Mouse (Mus musculus) hindbrain, embryonic 11.5 days (tissue): ENCODE results near the gene Iscu. TPM values are rescaled to one million over a fixed set of nuclear protein-coding genes. Genes with fewer than 3 reads are reported as not detected.
"Not testable (repeated sequence)": the region's sequence is repeated elsewhere in the genome, so short reads cannot be mapped to it uniquely, and the experiment has no call there.

ENCODE experiments used
- ATAC-seq: fragments of 200-750 bp; cut with Nextera tagmentation; 2 replicates; pipeline ENCODE4 v1.8.0; 2017; ENCODE audit warnings: mild to moderate bottlenecking, moderate TSS enrichment, moderate library complexity; ENCODE audit not compliant: low FRiP score
- DNase-seq: peaks from one replicate; pipeline ENCODE4 v3.0.0-alpha.2; 2015; ENCODE audit warnings: low spot score
- H3K27ac ChIP-seq: fragments of 300-500 bp; sonication (generic); 2 replicates; pipeline ENCODE4 v1.5.1; 2014; ENCODE audit warnings: mild to moderate bottlenecking, low read depth, low read length
- H3K27me3 ChIP-seq: fragments of 300-500 bp; sonication (generic); 2 replicates; pipeline ENCODE4 v1.6.1; 2014; ENCODE audit warnings: mild to moderate bottlenecking, low read length, moderate library complexity, mixed read lengths; ENCODE audit not compliant: control insufficient read depth, insufficient read depth
- H3K36me3 ChIP-seq: fragments of 300-500 bp; sonication (generic); 2 replicates; pipeline ENCODE4 v1.6.1; 2014; ENCODE audit warnings: mild to moderate bottlenecking, low read length, moderate library complexity, mixed read lengths; ENCODE audit not compliant: control insufficient read depth, insufficient read depth
- H3K4me1 ChIP-seq: fragments of 300-500 bp; sonication (generic); replicated peaks from 2 replicates; pipeline ENCODE4 v1.6.1; 2014; ENCODE audit warnings: low read length, mixed read lengths; ENCODE audit not compliant: control insufficient read depth, insufficient read depth
- H3K4me2 ChIP-seq: fragments of 300-500 bp; sonication (generic); replicated peaks from 2 replicates; pipeline ENCODE4 v1.6.1; 2014; ENCODE audit warnings: mild to moderate bottlenecking, low read depth, low read length
- H3K4me3 ChIP-seq: fragments of 300-500 bp; sonication (generic); 2 replicates; pipeline ENCODE4 v1.5.1; 2014; ENCODE audit warnings: low read depth, low read length
- H3K9ac ChIP-seq: fragments of 300-500 bp; sonication (generic); 2 replicates; pipeline ENCODE4 v1.6.1; 2014; ENCODE audit warnings: low read depth, low read length
- H3K9me3 ChIP-seq: fragments of 300-500 bp; sonication (generic); 2 replicates; pipeline ENCODE4 v1.6.1; 2016; ENCODE audit warnings: low read length; ENCODE audit not compliant: control insufficient read depth
- WGBS: fragments of 180-500 bp; shearing (Covaris S2); extraction: QIAGEN DNeasy Blood & Tissue Kit; methylation state at CpG from one replicate; pipeline ENCODE4 v1.1.7; 2014; 5-methylcytosine and 5-hydroxymethylcytosine counted together
- polyA plus RNA-seq: library from polyadenylated mRNA; unstranded; fragments of >200 nt; fragmentation: Nextera tagmentation; extraction: Ambion mirVana; gene quantifications from 2 replicates; pipeline ENCODE4 v1.2.1, GENCODE M21; 2014

Iscu gene
- polyA plus RNA-seq, 1 experiment from 2014 or later = 108 TPM

DNA sequence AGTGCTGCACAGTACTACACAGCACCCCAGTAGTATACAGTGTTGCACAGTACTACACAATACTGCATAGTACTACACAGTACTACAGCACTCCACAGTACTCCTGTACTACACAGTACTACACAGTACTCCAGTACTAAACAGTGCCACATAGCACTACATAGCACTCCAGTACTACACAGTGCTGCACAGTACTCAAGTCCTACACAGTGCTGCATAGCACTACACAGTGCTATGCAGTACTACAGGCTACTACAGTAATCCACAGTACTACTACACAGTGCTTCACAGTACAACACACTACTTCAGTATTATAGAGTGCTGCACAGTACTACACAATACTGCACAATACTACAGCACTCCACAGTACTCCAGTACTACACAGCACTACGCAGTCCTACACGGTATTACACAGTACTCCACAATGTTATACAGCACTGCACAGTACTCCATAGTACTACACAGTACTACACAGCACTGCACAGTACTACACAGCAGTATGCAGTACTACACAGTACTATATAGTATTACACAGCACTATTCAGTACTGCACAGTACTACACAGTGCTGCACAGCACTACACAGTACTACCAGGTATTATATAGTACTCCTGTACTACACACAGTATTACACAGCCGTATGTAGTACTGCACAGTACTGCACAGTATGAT is 7.7 kb downstream of the Iscu start:
- Histone ChIP-seq H3K4me3 (no peak overlapping the region), H3K27me3 (no peaks in the 10 kb centered on the region), H3K4me2 (no peak overlapping the region), H3K9me3 (no peaks in the 10 kb centered on the region), H3K4me1 (no peaks in the 10 kb centered on the region), H3K36me3 (peaks cover 4% of the 10 kb centered on the region), H3K27ac (no peak overlapping the region), H3K9ac (no peak overlapping the region)
- WGBS = 94% methylated on average over 3 of the region's 3 CpGs
- DNase-seq (no peak), ATAC-seq (no peak)

DNA sequence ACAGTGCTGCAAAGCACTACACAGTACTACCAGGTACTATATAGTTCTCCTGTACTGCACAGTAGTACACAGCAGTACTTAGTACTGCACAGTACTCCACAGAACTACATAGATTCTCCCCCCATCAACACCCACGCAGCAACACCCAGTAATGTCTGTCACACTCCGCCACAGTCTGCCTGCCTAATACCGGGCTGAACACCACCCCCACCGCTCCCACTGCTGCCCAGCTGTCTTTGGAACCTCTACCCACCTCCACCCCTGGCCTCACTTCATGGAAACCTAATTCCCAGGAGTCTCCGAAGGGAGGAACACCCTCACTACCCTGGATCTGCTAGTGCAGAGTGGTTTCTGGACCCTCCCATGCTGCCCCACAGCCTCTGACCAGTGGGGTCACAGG is 8.2 kb downstream of the Iscu start:
- H3K9me3 ChIP-seq = no peaks in the 10 kb centered on the region
- no peak for DNase-seq
- WGBS = 87% methylated on average over 5 of the region's 5 CpGs
- H3K4me3 ChIP-seq = no peak overlapping the region
- H3K4me2 ChIP-seq = no peak overlapping the region
- no peak for ATAC-seq
- no peaks in the 10 kb centered on the region for H3K27me3 ChIP-seq
- no peak overlapping the region for H3K27ac ChIP-seq
- H3K4me1 ChIP-seq = no peaks in the 10 kb centered on the region
- H3K36me3 ChIP-seq = peaks cover 4% of the 10 kb centered on the region
- no peak overlapping the region for H3K9ac ChIP-seq

DNA sequence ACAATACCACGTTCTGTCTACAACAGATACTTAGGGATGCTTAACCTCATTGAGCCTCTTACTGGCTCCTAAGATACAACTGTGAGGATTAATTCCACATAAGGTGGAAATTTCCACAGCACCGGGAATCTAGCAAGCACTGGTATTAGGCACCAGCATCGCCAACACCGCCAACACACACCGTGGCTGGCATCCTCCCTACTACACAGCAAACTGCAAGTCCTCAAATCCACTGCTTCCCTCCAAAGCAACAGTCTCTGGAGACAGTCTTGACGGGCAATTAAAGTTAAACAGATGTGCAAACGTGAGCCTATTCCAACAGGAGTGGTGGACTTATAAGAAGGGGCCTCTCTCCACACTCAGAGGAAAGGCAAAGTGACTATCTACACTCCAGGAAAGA is 8.7 kb downstream of the Iscu start:
- peaks cover 4% of the 10 kb centered on the region for H3K36me3 ChIP-seq
- H3K4me1 ChIP-seq = no peaks in the 10 kb centered on the region
- no peaks in the 10 kb centered on the region for H3K27me3 ChIP-seq
- H3K4me2 ChIP-seq = no peak overlapping the region
- ATAC-seq (no peak), DNase-seq (no peak)
- 79% methylated on average over 7 of the region's 7 CpGs for WGBS
- H3K9me3 ChIP-seq = no peaks in the 10 kb centered on the region
- no peak overlapping the region for H3K9ac ChIP-seq
- no peak overlapping the region for H3K4me3 ChIP-seq
- no peak overlapping the region for H3K27ac ChIP-seq

DNA sequence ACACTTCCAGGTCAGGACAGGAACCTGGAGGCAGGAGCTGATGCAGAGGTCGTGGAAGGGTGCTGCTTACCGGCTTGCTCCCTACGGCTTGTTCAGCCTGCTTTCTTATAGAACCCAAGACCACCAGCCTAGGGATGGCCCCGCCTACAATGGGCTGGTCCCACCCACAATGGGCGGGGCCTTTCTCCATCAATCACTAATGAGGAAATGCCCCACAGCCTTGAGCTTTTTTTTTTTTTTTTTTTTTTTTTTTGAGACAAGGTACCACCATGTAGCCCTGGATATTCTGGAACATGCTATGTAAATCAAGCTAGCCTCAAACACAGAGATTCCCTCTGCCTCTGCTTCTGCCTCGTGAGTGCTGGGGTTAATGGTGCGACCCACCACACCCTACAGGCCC is 9.3 kb downstream of the Iscu start:
- no peaks in the 10 kb centered on the region for H3K9me3 ChIP-seq
- H3K4me3 ChIP-seq = no peak overlapping the region
- no peak overlapping the region for H3K27ac ChIP-seq
- 0 out of 2 replicates have a peak, but pooled peaks cover under 1% of the 10 kb centered on the region for H3K36me3 ChIP-seq
- H3K4me2 ChIP-seq = no peak overlapping the region
- H3K9ac ChIP-seq = no peak overlapping the region
- DNase-seq = no peak
- ATAC-seq = no peak
- no peaks in the 10 kb centered on the region for H3K4me1 ChIP-seq
- no peaks in the 10 kb centered on the region for H3K27me3 ChIP-seq
- 78% methylated on average over 7 of the region's 7 CpGs for WGBS

DNA sequence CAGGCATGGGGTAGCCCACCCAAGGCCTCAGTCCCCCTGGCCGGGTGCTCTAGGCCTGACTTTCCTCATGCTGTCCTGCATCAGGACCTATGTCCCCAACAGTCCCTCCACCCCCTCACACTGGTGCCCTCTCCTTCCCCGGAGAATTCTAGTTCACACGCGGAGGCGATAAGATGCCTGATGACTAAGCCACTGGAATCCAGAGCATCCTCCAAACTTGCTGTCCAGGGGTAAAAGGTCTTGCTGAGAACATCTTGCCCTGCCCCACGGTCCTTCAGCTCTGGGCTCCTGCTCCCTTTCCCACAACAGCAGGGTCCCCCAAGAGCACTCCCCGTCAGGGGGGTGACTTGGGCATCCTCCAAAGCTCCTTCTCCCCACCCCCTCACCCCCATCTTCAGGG is 10.1 kb downstream of the Iscu start:
- ATAC-seq (no peak), DNase-seq (no peak)
- Histone ChIP-seq H3K9ac (no peak overlapping the region), H3K9me3 (no peaks in the 10 kb centered on the region), H3K36me3 (no peaks in the 10 kb centered on the region), H3K4me1 (no peaks in the 10 kb centered on the region), H3K27ac (no peak overlapping the region), H3K4me2 (no peak overlapping the region), H3K27me3 (no peaks in the 10 kb centered on the region), H3K4me3 (no peak overlapping the region)
- 91% methylated on average over 7 of the region's 7 CpGs for WGBS

DNA sequence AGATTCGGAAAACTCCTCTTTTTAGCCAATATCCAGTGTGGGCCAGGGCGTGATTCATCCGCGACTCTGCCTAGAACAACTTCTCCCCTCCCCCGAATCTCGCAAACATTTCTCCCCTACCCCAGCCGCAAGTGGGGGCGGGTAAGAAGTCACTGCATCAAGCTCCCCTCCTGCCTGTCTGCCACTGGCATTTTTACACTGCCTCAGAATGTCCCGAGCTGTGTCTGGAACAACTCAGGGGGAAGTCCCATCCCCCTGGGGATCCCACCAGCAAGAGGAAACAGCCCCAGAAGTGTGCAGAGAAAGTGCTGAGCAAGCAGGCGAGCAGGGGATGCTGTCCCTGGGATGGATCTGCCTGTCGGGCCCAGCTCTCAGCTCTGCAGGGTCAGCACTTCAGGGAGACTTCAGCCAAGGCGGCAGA is 11.0 kb downstream of the Iscu start:
- no peak overlapping the region for H3K9ac ChIP-seq
- DNase-seq (peak; percentile 16), ATAC-seq (no peak)

DNA sequence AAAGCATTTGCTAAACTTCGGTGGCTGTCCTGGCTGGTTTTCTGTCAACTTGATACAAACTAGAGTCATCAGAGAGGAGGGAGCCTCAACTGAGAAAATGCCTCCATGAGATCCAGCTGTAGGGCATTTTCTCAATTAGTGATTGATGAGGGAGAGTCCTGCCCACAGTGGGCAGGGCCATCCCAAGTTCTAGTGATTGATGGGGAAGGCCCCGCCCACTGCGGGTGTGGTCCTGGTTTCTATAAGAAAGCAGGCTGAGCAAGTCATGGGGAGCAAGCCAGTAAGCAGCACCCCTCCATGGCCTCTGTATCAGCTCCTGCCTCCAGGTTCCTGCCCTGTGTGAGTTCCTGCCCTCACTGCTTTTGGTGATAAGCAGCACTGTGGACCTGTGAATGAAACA is 11.6 kb downstream of the Iscu start:
- H3K9ac ChIP-seq, H3K27me3 ChIP-seq, H3K36me3 ChIP-seq, H3K9me3 ChIP-seq, ATAC-seq, DNase-seq, H3K4me3 ChIP-seq, H3K27ac ChIP-seq, H3K4me2 ChIP-seq, H3K4me1 ChIP-seq: not testable (repeated sequence)
- 24% methylated on average over 3 of the region's 3 CpGs for WGBS

More for the DNA sequence above, 11.0 kb downstream of the Iscu start:
- Histone ChIP-seq H3K4me3 (no peak overlapping the region), H3K36me3 (no peaks in the 10 kb centered on the region), H3K4me1 (no peaks in the 10 kb centered on the region), H3K9me3 (no peaks in the 10 kb centered on the region), H3K4me2 (no peak overlapping the region), H3K27me3 (no peaks in the 10 kb centered on the region), H3K27ac (no peak overlapping the region)
- WGBS = 19% methylated on average over 12 of the region's 12 CpGs

DNA sequence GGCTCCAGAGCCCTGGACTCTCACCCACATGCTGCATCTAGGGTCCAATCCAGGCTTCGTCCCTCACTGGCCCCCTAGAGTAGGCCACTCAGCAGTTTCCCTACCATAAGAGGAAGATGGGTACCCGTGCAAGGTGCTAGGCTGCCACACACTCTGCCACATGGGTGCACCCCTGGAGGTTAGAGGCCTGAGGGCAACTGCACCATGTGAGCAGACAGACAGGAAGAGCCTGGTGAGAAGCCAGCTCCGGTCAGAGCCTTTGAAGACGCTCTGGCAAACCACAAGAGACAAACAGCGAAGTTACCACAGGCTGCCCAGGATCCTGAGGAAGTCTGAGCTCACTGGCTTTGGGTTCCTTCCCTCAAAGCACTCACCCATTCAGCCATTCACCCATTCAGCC is 14.4 kb downstream of the Iscu start:
- Histone ChIP-seq H3K4me1 (no peaks in the 10 kb centered on the region), H3K27ac (no peak overlapping the region), H3K4me2 (no peak overlapping the region), H3K9ac (no peak overlapping the region), H3K27me3 (no peaks in the 10 kb centered on the region), H3K36me3 (no peaks in the 10 kb centered on the region), H3K4me3 (no peak overlapping the region), H3K9me3 (no peaks in the 10 kb centered on the region)
- WGBS = 79% methylated on average over 5 of the region's 5 CpGs
- DNase-seq = no peak
- no peak for ATAC-seq

DNA sequence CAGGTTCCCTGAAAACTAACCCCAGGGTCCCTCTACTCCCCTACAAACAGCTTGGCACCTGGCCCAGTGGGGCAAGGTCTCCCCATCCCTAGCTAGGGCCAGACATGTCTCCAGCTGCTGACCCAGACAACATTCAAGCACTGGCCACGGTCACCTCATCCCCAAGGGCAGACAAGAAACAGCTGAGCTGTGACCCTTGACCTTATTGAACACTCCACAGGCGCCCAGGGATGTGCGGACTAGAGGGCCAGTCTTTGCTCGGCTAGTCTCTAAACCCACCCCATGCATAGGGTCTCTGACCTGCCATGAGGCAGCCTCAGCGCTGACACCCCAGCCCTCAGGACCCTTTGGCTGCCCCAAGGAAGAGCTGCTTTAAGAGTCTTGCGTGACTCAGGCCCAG is 16.1 kb downstream of the Iscu start:
- 0 out of 2 replicates have a peak, but pooled peaks have one; percentile 27 for ATAC-seq
- 38% methylated on average over 6 of the region's 6 CpGs for WGBS

More for the DNA sequence above, 16.1 kb downstream of the Iscu start:
- Histone ChIP-seq H3K27ac (no peak overlapping the region), H3K36me3 (no peaks in the 10 kb centered on the region), H3K4me1 (no peaks in the 10 kb centered on the region), H3K27me3 (no peaks in the 10 kb centered on the region), H3K9me3 (no peaks in the 10 kb centered on the region), H3K4me3 (no peak overlapping the region), H3K9ac (no peak overlapping the region), H3K4me2 (no peak overlapping the region)
- DNase-seq = peak; percentile 17
